Mouse (Mus musculus) MEL (cell line): ENCODE measurements around the gene Zfp212. TPM values are rescaled to one million over a fixed set of nuclear protein-coding genes. Genes with fewer than 3 reads are reported as not detected.
A peak's percentile ranks its signal among the peaks of the same experiment; 100 is the strongest.

Source experiments
- DNase-seq: peaks from one replicate; pipeline ENCODE4 v3.0.0; 2011; ENCODE audit warnings: low read depth, low spot score
- H3K27ac ChIP-seq: 2 replicates; pipeline ENCODE4 v1.5.1; 2012; ENCODE audit warnings: low read depth, mild to moderate bottlenecking, control low read depth, low read length, moderate library complexity; ENCODE audit not compliant: control insufficient read depth
- H3K27me3 ChIP-seq, 2 experiments: fragments of 150-350 bp in 1 of 2; sonication (generic) in 1 of 2; 2 replicates each; pipeline ENCODE4 v1.6.1; 2012; ENCODE audit warnings: low read length in 2 of 2, mild to moderate bottlenecking in 2 of 2, improper control_type of control experiment in 1 of 2, moderate library complexity in 1 of 2; ENCODE audit not compliant: insufficient read depth in 2 of 2, control insufficient read depth in 1 of 2
- H3K36me3 ChIP-seq, 2 experiments: 2 replicates each; pipeline ENCODE4 v1.6.1; 2012 to 2014; ENCODE audit warnings: low read length in 2 of 2, improper control_type of control experiment in 1 of 2, inconsistent platforms in 1 of 2, mild to moderate bottlenecking in 1 of 2; ENCODE audit not compliant: insufficient read depth in 2 of 2, control insufficient read depth in 1 of 2
- H3K4me1 ChIP-seq, 2 experiments: fragments of 150-350 bp in 1 of 2; sonication (generic) in 1 of 2; 2 replicates each; pipeline ENCODE4 v1.6.1; 2012; ENCODE audit warnings: low read length in 2 of 2, improper control_type of control experiment in 1 of 2, mild to moderate bottlenecking in 1 of 2; ENCODE audit not compliant: insufficient read depth in 2 of 2, control insufficient read depth in 1 of 2
- H3K4me3 ChIP-seq, 2 experiments: fragments of 150-350 bp in 1 of 2; sonication (generic) in 1 of 2; 2 replicates each; pipeline ENCODE4 v1.5.1; 2012; ENCODE audit warnings: low read depth in 2 of 2, low read length in 2 of 2, mild to moderate bottlenecking in 2 of 2, moderate library complexity in 2 of 2, control low read depth in 1 of 2, improper control_type of control experiment in 1 of 2; ENCODE audit not compliant: control insufficient read depth in 1 of 2, insufficient read depth in 1 of 2
- H3K79me2 ChIP-seq: 2 replicates; pipeline ENCODE4 v1.6.1; 2012; ENCODE audit warnings: mild to moderate bottlenecking, low read length, moderate library complexity; ENCODE audit not compliant: control insufficient read depth, poor library complexity, insufficient read depth
- H3K9ac ChIP-seq: 2 replicates; pipeline ENCODE4 v1.6.1; 2012; ENCODE audit warnings: low read depth, mild to moderate bottlenecking, control low read depth, low read length, moderate library complexity; ENCODE audit not compliant: control insufficient read depth, poor library complexity, severe bottlenecking
- H3K9me3 ChIP-seq: fragments of 150-350 bp; sonication (generic); replicated peaks from 2 replicates; pipeline ENCODE4 v1.6.1; 2012; ENCODE audit warnings: mild to moderate bottlenecking, low read length, improper control_type of control experiment, moderate library complexity; ENCODE audit not compliant: insufficient read depth
- BHLHE40 ChIP-seq: IDR thresholded peaks from 2 replicates; pipeline ENCODE4 v1.6.1; 2012; ENCODE audit warnings: low read depth, mild to moderate bottlenecking, inconsistent platforms, low read length, improper control_type of control experiment, borderline replicate concordance
- CHD1 ChIP-seq: IDR thresholded peaks from 2 replicates; pipeline ENCODE4 v1.6.1; 2012; ENCODE audit warnings: low read depth, mild to moderate bottlenecking, inconsistent platforms, low read length, improper control_type of control experiment
- CHD2 ChIP-seq: IDR thresholded peaks from 2 replicates; pipeline ENCODE4 v1.6.1; 2011; ENCODE audit warnings: low read length, improper control_type of control experiment
- ELF1 ChIP-seq: IDR thresholded peaks from 2 replicates; pipeline ENCODE4 v1.6.1; 2014; ENCODE audit warnings: low read depth, mild to moderate bottlenecking, inconsistent platforms, low read length, improper control_type of control experiment, moderate library complexity
- EP300 ChIP-seq, 2 experiments: IDR thresholded peaks; 2 replicates each; pipeline ENCODE4 v1.6.1; 2011; ENCODE audit warnings: improper control_type of control experiment in 2 of 2, low read length in 2 of 2, low read depth in 1 of 2, mild to moderate bottlenecking in 1 of 2
- ETS1 ChIP-seq: IDR thresholded peaks from 2 replicates; pipeline ENCODE4 v1.6.1; 2012; ENCODE audit warnings: low read depth, mild to moderate bottlenecking, inconsistent platforms, low read length, improper control_type of control experiment, moderate library complexity
- GABPA ChIP-seq: IDR thresholded peaks from 2 replicates; pipeline ENCODE4 v1.6.1; 2012; ENCODE audit warnings: low read depth, mild to moderate bottlenecking, inconsistent platforms, low read length, improper control_type of control experiment, moderate library complexity
- GATA1 ChIP-seq: IDR thresholded peaks from 2 replicates; pipeline ENCODE4 v1.6.1; 2011; ENCODE audit warnings: low read depth, low read length, improper control_type of control experiment
- JUND ChIP-seq: IDR thresholded peaks from 2 replicates; pipeline ENCODE4 v1.6.1; 2011; ENCODE audit warnings: low read depth, mild to moderate bottlenecking, improper control_type of control experiment, low read length
- MAX ChIP-seq: IDR thresholded peaks from 2 replicates; pipeline ENCODE4 v1.6.1; 2011; ENCODE audit warnings: low read length, improper control_type of control experiment
- MAZ ChIP-seq: IDR thresholded peaks from 2 replicates; pipeline ENCODE4 v1.6.1; 2012; ENCODE audit warnings: low read depth, mild to moderate bottlenecking, inconsistent platforms, low read length, improper control_type of control experiment
- MXI1 ChIP-seq: IDR thresholded peaks from 2 replicates; pipeline ENCODE4 v1.6.1; 2011; ENCODE audit warnings: mild to moderate bottlenecking, low read depth, low read length, improper control_type of control experiment
- MYC ChIP-seq: IDR thresholded peaks from 2 replicates; pipeline ENCODE4 v1.6.1; 2011; ENCODE audit warnings: low read depth, mild to moderate bottlenecking, low read length, improper control_type of control experiment, moderate library complexity
- NRF1 ChIP-seq: IDR thresholded peaks from 2 replicates; pipeline ENCODE4 v1.6.1; 2014; ENCODE audit warnings: low read depth, mild to moderate bottlenecking, inconsistent platforms, low read length, improper control_type of control experiment, moderate library complexity; ENCODE audit not compliant: poor library complexity, insufficient read depth, severe bottlenecking
- RAD21 ChIP-seq: IDR thresholded peaks from 2 replicates; pipeline ENCODE4 v1.6.1; 2011; ENCODE audit warnings: mild to moderate bottlenecking, low read depth, low read length, improper control_type of control experiment
- RCOR1 ChIP-seq: IDR thresholded peaks from 2 replicates; pipeline ENCODE4 v1.6.1; 2012; ENCODE audit warnings: low read depth, mild to moderate bottlenecking, inconsistent platforms, low read length, improper control_type of control experiment
- TCF12 ChIP-seq: IDR thresholded peaks from 2 replicates; pipeline ENCODE4 v1.6.1; 2014; ENCODE audit warnings: low read depth, mild to moderate bottlenecking, inconsistent platforms, low read length, improper control_type of control experiment, moderate library complexity
- UBTF ChIP-seq: IDR thresholded peaks from 2 replicates; pipeline ENCODE4 v1.6.1; 2012; ENCODE audit warnings: low read depth, mild to moderate bottlenecking, inconsistent platforms, low read length, improper control_type of control experiment, moderate library complexity, borderline replicate concordance; ENCODE audit not compliant: insufficient read depth
- USF1 ChIP-seq: IDR thresholded peaks from 2 replicates; pipeline ENCODE4 v1.6.1; 2014; ENCODE audit warnings: low read depth, mild to moderate bottlenecking, inconsistent platforms, low read length, improper control_type of control experiment, moderate library complexity
- USF2 ChIP-seq, 2 experiments: IDR thresholded peaks; 2 replicates each; pipeline ENCODE4 v1.6.1; 2011 to 2012; ENCODE audit warnings: improper control_type of control experiment in 2 of 2, low read length in 2 of 2, borderline replicate concordance in 1 of 2, inconsistent platforms in 1 of 2, low read depth in 1 of 2, mild to moderate bottlenecking in 1 of 2; ENCODE audit not compliant: insufficient read depth in 1 of 2
- ZC3H11A ChIP-seq: IDR thresholded peaks from 2 replicates; pipeline ENCODE4 v1.6.1; 2012; ENCODE audit warnings: low read depth, mild to moderate bottlenecking, inconsistent platforms, low read length, improper control_type of control experiment
- ZMIZ1 ChIP-seq: IDR thresholded peaks from 2 replicates; pipeline ENCODE4 v1.6.1; 2012; ENCODE audit warnings: low read depth, mild to moderate bottlenecking, inconsistent platforms, low read length, improper control_type of control experiment, moderate library complexity
- ZNF384 ChIP-seq: IDR thresholded peaks from 2 replicates; pipeline ENCODE4 v1.6.1; 2012; ENCODE audit warnings: low read depth, mild to moderate bottlenecking, inconsistent platforms, low read length, improper control_type of control experiment
- polyA plus RNA-seq, 2 experiments: library from polyadenylated mRNA; stranded (reverse) in 1 of 2; unstranded in 1 of 2; fragments of >175 nt in 1 of 2; fragments of >200 nt in 1 of 2; gene quantifications; 2 replicates each; pipeline versions ENCODE4 v1.2.1 to v1.2.4; 2012; ENCODE audit warnings: low replicate concordance in 2 of 2, low read depth in 1 of 2; ENCODE audit not compliant: insufficient read length in 2 of 2, insufficient read depth in 1 of 2, missing spikeins in 1 of 2
- total RNA-seq: library from RNA; depleted of rRNA; stranded (reverse); fragments of 300-350 nt; gene quantifications from 2 replicates; pipeline ENCODE4 v1.2.3, GENCODE M21; 2012

The Zfp212 gene
- total and polyA plus RNA-seq, 3 experiments: 7.4 to 17.5 TPM; not detected in 1

DNA sequence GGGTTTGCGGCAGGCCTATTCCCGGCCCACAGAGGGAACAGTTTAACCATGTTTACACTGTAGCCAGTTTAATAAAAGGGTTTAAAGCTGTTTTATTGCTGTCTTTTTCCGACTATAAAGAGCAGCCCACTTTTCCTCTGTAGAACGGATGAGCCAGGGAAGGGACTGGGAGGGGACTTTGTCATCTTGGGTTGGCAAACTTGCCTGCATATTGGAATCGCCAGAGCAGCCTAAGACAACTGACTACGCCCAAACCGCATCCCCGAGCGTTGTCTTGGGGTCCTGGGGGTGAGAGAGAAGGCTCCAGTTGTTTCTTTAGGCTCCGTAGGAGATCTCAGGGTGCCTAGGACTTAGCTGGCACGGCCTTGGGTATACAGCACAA, 42.2 kb upstream of the Zfp212 start:
- TF ChIP-seq CHD2: no peak
- no peak for TF ChIP-seq JUND
- TF ChIP-seq RAD21: no peak
- no peak; the same call in 1 of the 2 replicates for TF ChIP-seq MAZ
- TF ChIP-seq USF1: no peak
- TF ChIP-seq CHD1: no peak
- no peak for TF ChIP-seq GABPA
- TF ChIP-seq NRF1: no peak
- TF ChIP-seq ZC3H11A: no peak
- no peak for TF ChIP-seq UBTF
- TF ChIP-seq MXI1: no peak
- TF ChIP-seq ETS1: no peak
- TF ChIP-seq USF2 (IDR thresholded peaks at IDR 0.05; ENCODE audit: borderline replicate concordance in 1 of 2, insufficient read depth in 1 of 2, low read depth in 1 of 2, low read length in 2 of 2): no peak
- Histone ChIP-seq H3K4me1 (peaks cover 7 to 17% of the 10 kb centered on the region in 2 experiments), H3K4me3 (peak overlapping the region; percentile 99 to 100), H3K27ac (peak overlapping the region; percentile 39), H3K9ac (peak overlapping the region; percentile 99), H3K27me3 (no peaks in the 10 kb centered on the region), H3K79me2 (peaks cover 12% of the 10 kb centered on the region), H3K36me3 (peaks cover 0 to 16% of the 10 kb centered on the region in 2 experiments; a peak in 2 of 4 replicates), H3K9me3 (no peaks in the 10 kb centered on the region)
- peak; percentile 57 for DNase-seq

DNA sequence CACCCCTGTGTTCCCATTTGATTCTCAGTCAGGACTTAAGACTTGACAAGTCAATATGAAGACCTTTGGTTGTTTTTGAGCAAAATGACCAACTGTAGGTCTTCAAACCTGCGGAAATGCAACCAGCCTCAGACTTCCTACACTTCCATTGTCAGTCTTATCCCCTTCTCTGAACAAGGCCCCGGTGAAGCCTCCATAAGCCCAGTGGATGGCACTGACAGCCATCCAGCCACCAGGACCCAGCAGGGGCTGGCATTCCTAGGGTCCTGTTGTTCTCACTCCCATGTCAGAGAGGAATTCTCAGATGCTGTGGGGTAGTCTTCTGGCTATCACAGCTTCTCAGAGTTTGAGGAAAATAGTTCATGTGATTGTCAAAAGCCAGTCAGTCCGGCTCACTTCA, 41.7 kb upstream of the Zfp212 start:
- H3K79me2 ChIP-seq: peaks cover 12% of the 10 kb centered on the region
- no peak overlapping the region for H3K27ac ChIP-seq
- peak overlapping the region; percentile 99 to 100 for H3K4me3 ChIP-seq
- no peaks in the 10 kb centered on the region for H3K27me3 ChIP-seq
- TF ChIP-seq ELF1: no peak
- TF ChIP-seq RCOR1: no peak
- TF ChIP-seq EP300 (IDR thresholded peaks at IDR 0.05; ENCODE audit: low read depth in 1 of 2, low read length in 2 of 2): no peak
- TF ChIP-seq ZC3H11A: no peak
- TF ChIP-seq CHD2: no peak
- TF ChIP-seq ZNF384: no peak
- TF ChIP-seq UBTF: no peak
- no peak for TF ChIP-seq GATA1
- TF ChIP-seq MYC: no peak
- no peak for TF ChIP-seq BHLHE40
- no peak for TF ChIP-seq MAX
- TF ChIP-seq TCF12: no peak
- no peak for TF ChIP-seq JUND
- no peak for TF ChIP-seq ETS1
- TF ChIP-seq ZMIZ1: no peak
- peaks cover 7 to 17% of the 10 kb centered on the region in 2 experiments for H3K4me1 ChIP-seq
- H3K9me3 ChIP-seq: no peaks in the 10 kb centered on the region
- peaks cover 0 to 16% of the 10 kb centered on the region in 2 experiments; a peak in 2 of 4 replicates for H3K36me3 ChIP-seq
- no peak for DNase-seq
- H3K9ac ChIP-seq: peak overlapping the region; percentile 99
